Mouse (Mus musculus) frontal cortex, adult (tissue): ENCODE results near the gene Sowaha.
A peak's percentile ranks its signal among the peaks of the same experiment; 100 is the strongest.

Experiments used
- ATAC-seq: cut with Nextera tagmentation; 2 replicates; pipeline ENCODE4 v1.9.2; 2017; ENCODE audit warnings: mild to moderate bottlenecking, moderate library complexity, mixed read lengths; ENCODE audit not compliant: low TSS enrichment

The Sowaha gene

DNA sequence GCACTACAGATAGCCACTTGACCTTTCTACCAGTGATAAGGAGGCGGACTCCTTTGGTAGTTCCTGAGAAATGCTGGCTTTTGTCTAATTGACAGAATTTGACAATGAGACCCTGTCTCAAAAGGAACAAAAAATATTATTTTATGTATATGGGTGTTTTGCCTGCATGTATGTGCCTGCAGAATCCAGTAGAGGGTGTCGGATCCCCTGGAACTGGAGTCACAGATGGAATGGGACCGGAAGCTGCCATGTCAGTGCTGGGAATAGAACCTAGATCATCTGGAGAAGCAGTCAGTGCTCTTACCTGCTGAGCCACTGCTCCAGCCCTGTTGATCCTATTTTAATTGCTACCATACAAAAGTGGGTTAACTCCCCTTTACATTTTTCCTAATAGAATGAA lies 7.4 kb downstream of the Sowaha start:
- ATAC-seq: no peak

DNA sequence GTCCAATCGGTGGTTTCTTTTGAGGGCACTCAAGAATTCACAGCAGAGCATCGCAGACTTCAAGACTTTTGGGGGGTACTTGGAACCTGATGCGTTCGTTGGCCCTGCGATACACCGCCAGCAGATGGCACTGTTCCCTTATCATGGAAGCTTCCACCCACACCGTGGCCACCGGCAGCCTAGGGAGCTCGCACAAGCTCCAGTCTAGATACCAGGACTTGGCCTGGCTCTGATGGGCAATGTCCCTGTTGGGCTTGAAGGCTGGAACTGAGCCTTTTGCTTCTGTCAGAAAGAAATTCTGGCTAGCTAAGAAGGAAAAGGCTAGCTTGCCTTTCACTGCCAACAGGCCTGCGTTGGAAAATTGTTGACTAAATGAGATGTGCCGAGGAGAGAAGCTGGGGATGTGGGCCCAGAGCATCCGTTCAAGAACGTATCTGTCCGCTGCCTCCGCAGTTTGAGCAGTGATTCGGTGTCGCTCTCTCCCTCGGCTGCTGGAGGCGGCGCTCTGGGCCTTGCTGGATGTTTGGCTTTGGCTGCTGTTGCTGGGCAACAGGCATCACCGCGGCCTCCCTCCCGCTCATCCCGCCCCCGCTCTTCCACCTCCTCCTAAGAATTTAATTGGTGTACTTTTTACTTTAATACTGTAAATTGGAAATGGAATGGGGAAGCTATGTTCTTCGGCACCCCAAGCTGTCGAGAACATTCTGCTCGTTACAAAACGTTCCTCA lies 9.9 kb downstream of the Sowaha start, which contains the start of gene Gm9837:
Gene Gm9837 (minus strand): TSS at position 512 of the 728 bp plus-strand sequence.
- ATAC-seq: peak; percentile 73

DNA sequence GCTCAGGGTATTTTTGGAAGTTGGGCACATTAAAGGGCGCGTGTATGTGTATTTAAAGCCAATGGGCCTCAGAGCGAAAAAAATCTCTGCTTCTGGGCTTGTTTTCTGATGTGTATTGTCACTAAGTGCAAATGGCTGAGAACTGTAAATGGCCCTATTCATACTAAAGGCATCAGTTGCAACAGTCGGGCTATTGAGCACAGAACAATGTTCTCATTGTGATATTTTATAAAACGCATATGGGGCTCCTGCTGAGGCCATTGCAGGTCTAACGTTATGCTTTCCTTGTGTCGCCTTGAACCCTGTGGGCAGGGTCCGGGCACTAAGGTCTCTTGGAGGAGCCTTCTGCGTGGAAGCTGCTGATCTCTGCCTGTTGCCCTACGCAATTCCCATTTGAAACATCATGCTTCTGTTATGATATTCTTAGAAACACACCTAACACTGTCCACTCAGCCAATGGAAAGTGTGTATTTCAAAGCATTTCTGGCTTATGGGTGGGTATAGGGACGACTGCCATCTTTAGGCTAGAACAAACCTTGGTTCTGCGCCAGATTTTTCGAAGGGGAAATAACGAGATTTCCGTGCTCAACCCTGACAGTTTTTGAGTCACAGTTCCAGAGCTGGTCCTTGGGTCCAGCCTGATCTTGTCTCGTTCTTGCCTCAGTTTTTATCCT lies 10.6 kb downstream of the Sowaha start:
- peak; percentile 7; the same call in 1 of the 2 replicates for ATAC-seq

DNA sequence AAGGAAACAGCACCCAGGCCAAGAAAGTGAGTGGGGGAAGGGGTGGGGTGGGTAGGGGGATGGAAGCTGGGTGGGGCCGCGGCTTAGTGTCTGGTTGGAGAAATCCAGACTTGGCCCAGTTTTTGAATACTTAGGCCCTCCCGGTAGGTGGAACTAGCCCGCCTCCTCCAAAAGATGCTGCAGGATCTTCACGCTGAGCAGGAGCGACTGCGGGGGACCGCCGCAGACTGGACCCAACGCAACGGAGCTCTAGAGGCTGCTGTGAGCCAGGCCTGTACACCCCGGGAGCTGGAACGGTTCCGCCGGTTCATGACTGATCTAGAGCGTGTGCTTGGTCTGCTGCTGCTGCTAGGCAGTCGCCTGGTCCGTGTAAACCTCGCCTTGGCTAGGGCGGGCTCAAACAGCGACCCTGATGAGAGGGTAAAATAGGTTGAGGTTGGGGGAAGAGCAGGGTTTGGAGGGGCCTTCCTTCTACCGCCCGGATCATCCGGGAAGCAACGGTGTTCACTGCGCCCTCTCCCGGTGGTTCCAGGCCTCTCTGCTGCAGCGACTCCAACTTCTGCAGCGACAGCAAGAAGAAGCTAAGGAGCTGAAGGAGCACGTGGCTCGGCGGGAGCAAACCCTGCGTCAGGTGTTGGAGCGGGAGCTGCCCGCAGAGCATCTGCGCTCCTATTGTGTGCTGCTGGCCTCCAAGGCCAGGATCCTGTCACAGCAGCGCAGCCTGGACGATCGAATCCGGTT lies 13.7 kb downstream of the Sowaha start:
- ATAC-seq: peak; percentile 44

DNA sequence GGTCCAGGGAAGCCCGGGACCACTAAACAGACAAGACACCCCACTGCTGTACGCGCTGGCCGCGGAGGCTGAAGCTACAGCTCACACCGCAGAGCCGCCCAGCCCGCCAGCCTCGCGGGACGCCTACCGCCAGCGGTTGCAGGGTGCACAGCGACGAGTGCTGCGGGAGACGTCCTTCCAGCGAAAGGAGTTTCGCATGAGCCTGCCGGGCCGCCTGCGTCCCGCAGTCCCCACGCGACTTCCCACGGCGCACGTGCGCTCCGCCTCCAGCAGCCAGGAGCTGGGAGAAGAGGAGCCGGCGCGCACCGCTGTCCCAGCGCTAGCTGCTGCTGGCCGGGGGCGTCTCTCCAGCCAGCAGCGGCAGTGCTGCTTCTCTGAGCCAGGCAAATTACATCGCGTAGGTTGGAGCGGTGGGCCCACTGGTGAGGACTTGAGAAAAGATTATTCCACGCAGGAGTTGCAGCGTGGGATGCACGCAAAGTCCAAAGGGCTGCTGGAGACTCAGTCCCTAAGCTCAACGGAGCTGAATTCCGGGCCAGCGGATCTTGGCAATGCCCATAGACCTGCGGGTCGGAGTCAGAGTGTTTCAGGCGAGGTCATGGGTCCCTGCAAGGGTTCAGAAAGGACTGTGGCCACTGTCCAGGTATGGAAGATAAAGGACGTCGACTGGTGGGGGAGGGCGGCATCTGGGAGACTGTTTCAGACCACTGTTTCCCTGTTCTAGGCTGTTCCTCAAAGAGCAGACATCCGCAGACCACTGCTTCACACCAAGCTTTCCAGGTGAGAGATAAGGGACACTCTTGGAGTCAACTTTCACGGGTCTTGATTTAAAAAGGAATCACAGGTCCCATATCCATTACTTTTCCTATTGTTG lies 16.3 kb downstream of the Sowaha start:
- peak; percentile 64 for ATAC-seq

DNA sequence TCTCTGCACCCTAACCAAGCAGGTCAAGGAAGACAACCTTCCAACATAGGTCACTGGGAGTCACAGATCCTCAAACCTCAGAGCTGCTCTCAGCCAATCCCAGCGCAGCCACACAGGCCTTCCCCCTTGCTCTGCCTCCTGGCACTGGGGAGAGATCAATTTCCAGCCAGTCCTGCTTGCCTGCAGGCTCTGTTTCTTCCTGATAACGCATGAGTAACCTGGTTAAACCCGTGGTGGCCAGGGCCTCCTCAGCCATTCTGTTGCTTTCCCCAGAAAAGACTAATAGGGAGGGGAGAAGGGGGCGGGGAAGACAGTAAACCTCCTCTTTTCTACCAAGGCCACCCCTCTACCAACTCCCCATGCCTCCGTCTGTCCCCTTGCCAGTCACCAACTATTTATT lies 18.3 kb downstream of the Sowaha start:
- ATAC-seq: no peak

DNA sequence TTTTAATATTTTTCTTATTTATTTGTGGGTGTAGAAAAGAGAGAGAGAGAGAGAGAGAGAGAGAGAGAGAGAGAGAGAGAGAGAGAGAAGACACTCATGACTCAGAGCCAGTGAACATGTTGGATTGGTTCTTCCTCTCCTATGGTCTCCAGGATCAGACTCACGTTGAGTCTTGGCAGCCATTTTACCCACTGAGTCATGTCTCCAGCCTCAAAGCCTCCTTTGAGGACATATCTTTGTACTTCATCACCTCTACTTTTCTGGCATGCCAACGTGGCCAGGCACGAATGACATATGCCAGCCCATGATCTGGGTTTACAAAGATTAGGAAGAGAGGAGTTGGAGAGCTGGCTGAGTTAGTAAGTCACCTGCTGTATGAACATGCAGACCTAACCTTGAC lies 19.9 kb downstream of the Sowaha start:
- no peak for ATAC-seq

DNA sequence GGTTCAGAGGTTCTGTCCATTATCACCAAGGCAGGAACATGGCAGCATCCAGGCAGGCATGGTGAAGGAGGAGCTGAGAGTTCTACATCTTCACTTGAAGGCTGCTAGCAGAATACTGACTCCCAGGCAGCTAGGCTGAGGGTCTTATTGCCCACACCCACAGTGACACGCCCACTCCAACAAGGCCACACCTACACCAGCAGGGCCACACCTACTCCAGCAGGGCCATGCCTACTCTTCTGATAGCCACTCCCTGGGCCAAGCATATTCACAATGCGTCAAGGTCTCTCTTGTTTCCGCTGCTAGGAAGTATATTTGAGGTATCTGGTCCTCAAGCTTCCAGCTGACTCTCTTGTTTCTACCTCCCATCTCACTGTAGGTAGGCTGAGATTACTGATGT lies 21.1 kb downstream of the Sowaha start:
- no peak for ATAC-seq

DNA sequence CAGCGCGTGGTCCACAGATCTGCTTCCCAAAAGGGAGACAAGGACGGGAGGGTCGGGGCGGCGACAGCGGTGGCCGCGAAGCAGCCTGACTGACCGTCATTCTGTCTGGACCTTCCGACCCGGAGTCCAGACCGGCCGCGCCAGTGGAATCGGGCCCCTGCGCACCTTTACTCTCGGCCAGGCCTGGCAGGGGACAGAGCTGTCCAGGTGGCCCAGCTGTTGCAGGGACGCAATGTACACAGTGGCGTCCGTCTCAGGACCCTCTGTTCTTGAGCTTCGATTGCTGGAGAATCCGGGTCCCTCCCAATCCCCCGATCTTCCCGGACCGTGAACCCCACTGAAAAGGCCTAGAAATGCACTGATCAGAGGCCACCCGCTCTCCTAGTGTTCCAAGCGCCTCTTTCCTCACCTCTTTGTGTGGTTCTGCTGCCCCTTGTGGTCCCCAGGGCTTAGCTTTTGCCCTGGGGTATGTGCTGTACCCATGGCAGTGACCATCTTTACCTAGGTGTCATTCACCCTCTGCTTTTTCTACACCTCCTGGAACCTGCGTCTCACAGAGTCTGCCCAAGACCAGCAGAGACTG lies 22.6 kb downstream of the Sowaha start:
- ATAC-seq: no peak

DNA sequence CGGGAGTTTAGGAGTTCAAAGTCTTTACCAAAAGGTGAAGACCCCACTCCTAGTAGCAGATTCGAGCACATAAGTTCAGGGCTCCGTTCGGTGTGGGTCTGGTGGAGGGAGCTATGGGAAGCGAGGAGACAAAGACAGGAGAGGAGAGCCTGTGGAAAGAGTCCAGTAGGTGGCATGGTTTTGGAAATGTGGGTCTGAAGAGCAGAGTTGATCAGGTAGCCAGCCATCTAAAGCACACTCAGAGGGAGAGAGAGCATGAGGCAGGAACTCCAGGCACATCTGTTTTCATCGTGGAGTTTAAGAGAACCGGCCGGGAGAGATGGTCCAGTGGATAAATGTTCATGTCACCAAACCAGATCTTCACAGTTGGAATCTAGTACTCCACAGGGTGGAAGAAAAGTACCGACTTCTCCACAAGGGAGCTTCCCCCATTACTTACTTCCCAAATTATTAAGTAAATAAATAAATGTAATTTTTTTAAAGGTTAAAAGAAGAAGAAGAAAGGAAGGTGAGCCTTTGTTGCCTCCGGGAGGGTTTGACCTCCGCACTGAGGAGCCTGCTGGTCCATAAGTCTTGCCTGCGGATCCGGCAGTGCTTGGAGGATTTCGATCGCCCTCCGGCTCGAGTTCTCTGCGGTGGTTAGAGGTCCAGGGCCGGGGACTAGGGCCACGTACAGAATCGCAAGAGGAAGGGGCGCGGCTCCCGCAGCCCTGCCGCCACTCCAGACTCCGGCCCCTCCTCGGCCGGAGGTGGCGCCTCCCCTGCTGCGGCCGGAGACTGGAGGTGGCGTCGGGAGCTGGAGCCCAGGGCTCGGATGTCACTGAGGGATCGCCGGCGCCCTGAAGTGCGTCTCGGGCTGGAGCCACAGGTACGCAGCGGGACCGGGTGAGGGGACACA lies 23.4 kb downstream of the Sowaha start, which contains the start of the genes Gm10447 and Shroom1:
Gene Gm10447 (minus strand): TSS at position 637 of the 898 bp plus-strand sequence.
Gene Shroom1 (plus strand): TSS at position 732 of the 898 bp plus-strand sequence.
- peak; percentile 51; the same call in 1 of the 2 replicates for ATAC-seq

DNA sequence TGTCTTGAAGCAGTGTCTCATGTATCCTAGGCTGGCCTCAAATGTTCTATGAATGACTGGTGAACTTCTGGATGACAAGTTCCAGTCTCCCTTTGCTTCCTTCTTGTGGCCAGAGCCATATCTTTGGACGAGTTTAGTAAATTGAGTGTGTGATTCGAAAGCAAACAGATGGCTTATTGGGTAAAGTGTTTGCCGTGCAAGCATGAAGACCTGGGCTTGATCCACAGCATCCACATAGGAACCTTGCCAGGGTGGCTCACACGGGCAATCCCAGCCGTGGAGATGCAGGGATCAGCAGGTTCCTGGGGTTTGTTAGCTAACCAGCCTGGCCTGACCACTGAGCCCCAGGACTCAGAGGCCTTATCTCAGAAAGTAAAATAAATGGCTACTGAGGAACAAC lies 27.0 kb downstream of the Sowaha start:
- no peak for ATAC-seq

DNA sequence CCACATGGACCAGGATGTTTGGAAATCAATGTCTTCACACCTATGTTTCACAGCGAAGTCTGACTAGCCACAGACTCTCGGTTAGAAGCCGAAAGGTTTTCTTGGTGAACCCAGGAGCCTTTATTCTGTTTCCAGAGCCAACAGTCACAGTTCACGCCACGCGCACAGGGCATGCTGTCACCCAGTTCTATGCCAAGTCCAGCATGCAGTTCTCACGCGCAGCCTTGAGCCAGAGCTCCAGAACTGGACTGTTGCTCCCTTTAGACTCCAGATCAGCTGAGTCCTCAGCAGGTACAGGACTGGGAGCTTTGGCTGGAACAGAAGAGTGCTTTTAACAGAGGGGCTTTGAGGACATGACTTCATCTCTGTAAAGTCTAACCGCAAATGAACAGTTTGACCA lies 27.7 kb downstream of the Sowaha start:
- no peak for ATAC-seq

DNA sequence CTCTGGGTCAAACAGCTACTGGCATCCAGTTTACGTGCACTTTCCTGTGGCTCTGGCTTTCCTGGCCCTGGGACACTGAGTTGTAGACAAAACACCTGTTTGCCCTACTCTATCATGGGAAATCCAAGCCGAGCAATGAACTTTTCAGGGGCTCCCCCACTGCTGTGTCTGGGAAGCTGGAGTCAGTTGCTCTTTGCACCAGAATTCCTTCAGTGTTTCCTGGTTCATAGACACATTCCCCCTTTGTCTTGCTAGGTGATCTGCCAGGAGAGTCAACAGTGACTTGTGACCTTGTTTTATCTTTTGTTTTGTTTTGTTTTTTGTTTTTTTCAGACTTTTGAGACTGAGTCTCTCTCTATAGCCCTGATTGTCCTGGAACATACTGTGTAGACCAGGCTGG lies 28.7 kb downstream of the Sowaha start:
- ATAC-seq: no peak

DNA sequence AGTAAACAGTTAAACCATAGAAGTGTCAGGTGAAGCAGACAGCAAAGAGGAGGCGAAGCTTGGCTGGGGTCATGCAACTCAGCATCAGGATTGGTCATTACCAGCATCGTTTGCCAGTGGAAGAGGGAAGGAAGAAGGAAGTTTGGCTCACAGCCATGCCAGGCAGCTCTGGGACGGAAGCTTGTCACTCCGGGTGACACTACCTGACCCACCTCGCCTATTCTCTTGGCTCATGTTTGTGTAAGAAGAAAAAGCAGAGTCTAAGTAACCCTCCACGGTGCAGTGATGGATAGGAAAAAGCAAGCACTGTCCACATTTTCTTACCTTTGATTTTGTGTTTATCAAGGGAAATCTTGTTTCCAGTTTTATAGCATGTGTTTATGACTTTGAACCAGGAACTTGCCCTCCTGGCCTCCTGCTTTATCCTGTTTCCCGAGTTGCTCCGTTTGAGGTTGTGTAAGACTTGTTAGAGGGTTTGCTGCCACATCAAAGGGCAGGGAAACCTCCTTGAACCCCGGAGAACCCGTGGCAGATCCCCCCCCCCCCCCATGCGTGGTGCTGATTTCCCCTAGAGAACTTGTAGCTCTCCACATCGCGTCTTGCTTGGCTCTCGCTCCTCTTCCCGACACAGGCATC lies 29.9 kb downstream of the Sowaha start:
- ATAC-seq: no peak

DNA sequence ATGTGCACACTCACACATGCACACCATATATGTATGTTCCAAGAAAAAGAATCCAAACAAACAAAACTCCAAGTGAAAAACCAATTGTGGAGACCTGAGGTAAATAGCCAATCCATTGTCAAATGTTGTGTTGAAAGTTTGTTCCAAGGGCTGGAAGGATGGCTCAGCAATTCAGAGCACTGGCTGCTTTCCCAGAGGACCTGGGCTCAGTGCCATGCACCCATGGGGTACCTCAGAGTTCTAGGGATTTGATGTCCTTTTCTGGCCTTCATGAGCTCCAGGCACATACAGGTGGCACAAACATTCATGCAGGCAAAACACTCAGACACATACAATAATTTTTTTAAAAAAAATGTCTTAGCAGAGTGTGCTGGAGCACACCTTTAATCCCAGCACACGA lies 31.5 kb downstream of the Sowaha start:
- no peak for ATAC-seq

DNA sequence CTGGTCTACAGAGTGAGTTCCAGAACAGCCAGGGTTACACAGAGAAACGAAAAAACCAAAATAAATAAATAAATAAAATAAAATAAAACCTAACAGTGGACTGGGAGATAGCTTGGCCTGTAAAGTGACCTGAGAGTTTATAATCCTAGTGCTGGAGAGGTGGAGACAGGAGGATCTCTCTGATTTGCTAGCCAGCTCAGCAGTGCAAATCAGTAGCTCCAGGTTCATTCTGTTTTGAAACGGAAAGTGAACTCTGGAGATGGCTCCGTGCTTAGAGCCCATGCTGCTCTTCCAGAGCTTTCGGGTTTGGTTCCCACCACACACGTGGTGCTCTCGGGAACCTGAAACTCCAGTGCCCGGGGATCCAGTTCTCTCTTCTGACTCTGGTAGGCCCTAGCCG lies 32.1 kb downstream of the Sowaha start:
- ATAC-seq: no peak

DNA sequence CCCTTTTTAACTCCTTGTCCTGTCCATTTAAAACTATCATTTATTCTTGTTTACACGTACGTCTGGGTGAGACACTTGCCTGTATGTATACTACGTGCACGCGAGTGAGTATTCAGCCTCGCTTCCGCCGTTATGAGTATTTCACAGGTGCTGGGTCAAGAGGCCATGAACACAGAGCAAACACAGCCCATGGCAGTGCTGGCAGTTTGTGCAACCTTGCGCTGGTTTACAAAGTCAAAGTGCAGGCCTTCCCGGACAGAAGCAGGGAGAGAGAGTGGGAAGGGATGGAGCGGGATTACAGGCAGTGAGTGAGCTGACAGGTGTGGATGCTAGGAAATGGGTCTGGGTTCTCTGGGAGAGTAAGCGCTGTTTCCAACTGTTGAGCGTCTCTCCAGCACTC lies 33.9 kb downstream of the Sowaha start:
- no peak for ATAC-seq

DNA sequence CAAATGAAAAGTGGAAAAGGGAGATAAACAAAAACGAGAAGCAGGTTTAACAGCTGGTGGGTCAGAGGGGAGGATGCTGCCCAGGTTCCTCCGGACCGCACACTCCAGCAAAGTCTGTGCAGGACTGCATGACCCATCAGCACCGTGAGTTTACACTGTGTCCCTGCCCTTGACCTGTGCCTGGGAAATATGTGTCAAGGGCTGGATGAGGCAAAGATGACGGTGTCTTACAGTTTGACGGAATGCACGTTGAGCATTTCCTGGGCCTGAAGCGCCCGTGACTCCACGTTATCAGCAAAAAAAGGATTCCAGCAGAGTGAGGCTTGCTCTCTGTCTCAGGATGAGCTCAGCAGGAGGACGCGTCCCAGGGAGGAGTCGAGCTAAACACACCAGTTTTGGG lies 34.5 kb downstream of the Sowaha start:
- no peak for ATAC-seq

DNA sequence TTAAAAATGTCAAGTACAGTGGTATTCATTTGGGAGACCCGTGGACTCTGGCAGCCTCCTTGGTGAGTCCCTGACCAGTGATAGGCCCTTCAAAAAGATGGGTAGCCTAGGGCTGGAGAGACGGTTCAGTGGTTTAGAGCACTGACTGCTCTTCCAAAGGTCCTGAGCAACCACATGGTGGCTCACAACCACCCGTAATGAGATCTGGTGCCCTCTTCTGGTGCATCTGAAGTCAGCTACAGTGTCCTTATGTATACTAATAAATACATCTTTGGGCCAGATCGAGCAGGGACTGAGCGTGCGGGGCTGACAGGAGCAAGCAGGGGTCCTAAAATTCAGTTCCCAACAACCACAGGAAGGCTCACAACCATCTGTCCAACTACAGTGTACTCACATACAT lies 36.2 kb downstream of the Sowaha start:
- no peak for ATAC-seq

DNA sequence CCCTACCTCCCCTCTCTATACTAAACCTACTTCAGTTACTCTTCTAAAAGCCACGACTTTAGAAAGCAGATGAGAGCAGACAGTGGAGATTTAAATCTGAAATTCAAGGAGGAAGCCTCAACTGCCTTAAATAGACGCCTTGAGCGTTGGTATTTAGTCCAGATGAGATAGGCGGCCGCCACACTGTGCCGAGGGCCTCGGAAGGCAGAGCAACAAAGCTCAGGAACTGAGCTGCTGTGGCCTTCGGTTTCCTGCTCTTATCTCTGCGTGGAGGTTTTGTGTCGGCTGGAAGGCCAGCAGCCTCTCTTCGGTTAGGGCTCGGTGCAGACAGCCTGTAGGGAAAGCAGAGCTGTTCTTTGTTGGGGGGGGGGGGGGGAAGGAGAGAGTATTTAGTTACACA lies 38.2 kb downstream of the Sowaha start:
- ATAC-seq: no peak
